Mouse (Mus musculus): ENCODE data around the gene Scamp1.

Scamp1 gene

GRCm38 (mm10) chr13:94224717-94225705 lies 60.6 kb downstream of the Scamp1 start:
- DNase-seq (ENCODE audit: low read depth, low spot score), result no peak

GRCm38 (mm10) chr13:94223609-94224008 lies 62.0 kb downstream of the Scamp1 start:
- DNase-seq (ENCODE audit: low read depth, low spot score), result no peak

GRCm38 (mm10) chr13:94212716-94213115 lies 72.9 kb downstream of the Scamp1 start:
- no peak for DNase-seq (ENCODE audit: low read depth, low spot score)

GRCm38 (mm10) chr13:94212179-94212578 lies 73.5 kb downstream of the Scamp1 start:
- no peak for DNase-seq (ENCODE audit: low read depth, low spot score)

GRCm38 (mm10) chr13:94211236-94212119 lies 74.2 kb downstream of the Scamp1 start:
- no peak for DNase-seq (ENCODE audit: low read depth, low spot score)

- no peak for DNase-seq (ENCODE audit: low read depth, low spot score)
These were observed 76.8 kb downstream of the Scamp1 start for GRCm38 (mm10) chr13:94208892-94209291.

- no peak for DNase-seq (ENCODE audit: low read depth, low spot score)
These were observed 77.7 kb downstream of the Scamp1 start for GRCm38 (mm10) chr13:94207973-94208372.

GRCm38 (mm10) chr13:94205234-94205633 lies 80.4 kb downstream of the Scamp1 start:
- DNase-seq (ENCODE audit: low read depth, low spot score), result peak; percentile 48

- DNase-seq (ENCODE audit: low read depth, low spot score), result no peak
These were observed 85.8 kb downstream of the Scamp1 start for GRCm38 (mm10) chr13:94199829-94200228.

- DNase-seq (ENCODE audit: low read depth, low spot score), result no peak
These were observed 87.0 kb downstream of the Scamp1 start for GRCm38 (mm10) chr13:94198616-94199015.

GRCm38 (mm10) chr13:94193227-94193626 lies 92.4 kb downstream of the Scamp1 start:
- DNase-seq (ENCODE audit: low read depth, low spot score), result no peak

GRCm38 (mm10) chr13:94190386-94190785 lies 95.3 kb downstream of the Scamp1 start:
- no peak for DNase-seq (ENCODE audit: low read depth, low spot score)

- DNase-seq (ENCODE audit: low read depth, low spot score), result no peak
These were observed 97.2 kb downstream of the Scamp1 start for GRCm38 (mm10) chr13:94188200-94189086.

GRCm38 (mm10) chr13:94185631-94186030 lies 100.0 kb downstream of the Scamp1 start:
- DNase-seq (ENCODE audit: low read depth, low spot score), result no peak

- DNase-seq (ENCODE audit: low read depth, low spot score), result no peak
These were observed 100.8 kb downstream of the Scamp1 start for GRCm38 (mm10) chr13:94184726-94185456.

- no peak for DNase-seq (ENCODE audit: low read depth, low spot score)
These were observed 102.2 kb downstream of the Scamp1 start for GRCm38 (mm10) chr13:94183372-94184021.

GRCm38 (mm10) chr13:94182026-94182425 lies 103.6 kb downstream of the Scamp1 start:
- no peak for DNase-seq (ENCODE audit: low read depth, low spot score)

- DNase-seq (ENCODE audit: low read depth, low spot score), result no peak
These were observed 104.9 kb downstream of the Scamp1 start for GRCm38 (mm10) chr13:94180477-94181420.

Data from A20 (cell line).